Mouse (Mus musculus) forebrain, embryonic 12.5 days (tissue): ENCODE results near the gene Slc29a1. TPM values are rescaled to one million over a fixed set of nuclear protein-coding genes. Genes with fewer than 3 reads are reported as not detected.

Source experiments
- ATAC-seq: fragments of 200-750 bp; cut with Nextera tagmentation; 2 replicates; pipeline ENCODE4 v1.8.0; 2017; ENCODE audit warnings: moderate TSS enrichment; ENCODE audit not compliant: low FRiP score
- H3K27ac ChIP-seq: fragments of 300-500 bp; sonication (generic); 2 replicates; pipeline ENCODE4 v1.5.1; 2016; ENCODE audit warnings: mild to moderate bottlenecking
- H3K27me3 ChIP-seq: fragments of 300-500 bp; sonication (generic); 2 replicates; pipeline ENCODE4 v1.6.1; 2016; ENCODE audit warnings: mild to moderate bottlenecking
- H3K36me3 ChIP-seq: fragments of 300-500 bp; sonication (generic); replicated peaks from 2 replicates; pipeline ENCODE4 v1.6.1; 2016; ENCODE audit warnings: mild to moderate bottlenecking
- H3K4me1 ChIP-seq: fragments of 300-500 bp; sonication (generic); 2 replicates; pipeline ENCODE4 v1.6.1; 2016
- H3K4me2 ChIP-seq: fragments of 300-500 bp; sonication (generic); 2 replicates; pipeline ENCODE4 v1.6.1; 2016; ENCODE audit warnings: mild to moderate bottlenecking, moderate library complexity
- H3K4me3 ChIP-seq: fragments of 300-500 bp; sonication (generic); replicated peaks from 2 replicates; pipeline ENCODE4 v1.5.1; 2016; ENCODE audit warnings: mild to moderate bottlenecking
- H3K9ac ChIP-seq: fragments of 300-500 bp; sonication (generic); 2 replicates; pipeline ENCODE4 v1.6.1; 2016; ENCODE audit warnings: mild to moderate bottlenecking
- H3K9me3 ChIP-seq: fragments of 300-500 bp; sonication (generic); 2 replicates; pipeline ENCODE4 v1.6.1; 2016
- WGBS: fragments of 180-500 bp; shearing (Covaris S2); methylation state at CpG from one replicate; pipeline ENCODE4 v1.1.7; 2016; 5-methylcytosine and 5-hydroxymethylcytosine counted together
- polyA plus RNA-seq: library from polyadenylated mRNA; unstranded; fragments of >200 nt; fragmentation: Nextera tagmentation; extraction: Ambion mirVana; gene quantifications from 2 replicates; pipeline ENCODE4 v1.2.1, GENCODE M21; 2016

Slc29a1 gene
- polyA plus RNA-seq, 1 experiment from 2014 or later: 50.2 TPM

DNA sequence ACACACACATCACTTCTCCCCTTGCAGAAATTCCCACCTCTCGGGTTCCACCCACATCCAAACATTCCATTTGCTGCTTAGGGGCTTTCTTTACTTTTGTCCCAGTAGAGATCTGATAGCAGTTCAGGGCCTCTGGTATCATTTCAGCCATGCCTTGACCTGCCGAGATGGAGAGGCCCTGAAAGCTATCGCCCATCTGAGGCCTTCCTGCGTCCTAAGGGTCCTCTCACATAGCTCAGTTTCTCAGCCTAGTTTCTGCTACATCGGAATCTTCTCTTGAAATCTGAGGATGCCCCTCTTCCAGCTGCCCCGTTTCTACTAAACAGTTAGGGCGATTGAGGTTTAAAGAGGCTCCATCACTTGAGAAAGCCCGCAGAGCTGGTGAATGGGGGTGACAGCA, 5.2 kb downstream of the Slc29a1 start:
- Histone ChIP-seq H3K4me2 (peak overlapping the region; percentile 97), H3K27me3 (peaks cover 48% of the 10 kb centered on the region), H3K9ac (peak overlapping the region; percentile 21; the same call in 1 of the 2 replicates), H3K4me3 (peak overlapping the region; percentile 52), H3K36me3 (peaks cover 5% of the 10 kb centered on the region; the same call in 1 of the 2 replicates), H3K27ac (no peak overlapping the region), H3K4me1 (peaks cover 51% of the 10 kb centered on the region), H3K9me3 (no peaks in the 10 kb centered on the region)
- no peak for ATAC-seq
- WGBS: 51% methylated on average over 8 of the region's 8 CpGs

DNA sequence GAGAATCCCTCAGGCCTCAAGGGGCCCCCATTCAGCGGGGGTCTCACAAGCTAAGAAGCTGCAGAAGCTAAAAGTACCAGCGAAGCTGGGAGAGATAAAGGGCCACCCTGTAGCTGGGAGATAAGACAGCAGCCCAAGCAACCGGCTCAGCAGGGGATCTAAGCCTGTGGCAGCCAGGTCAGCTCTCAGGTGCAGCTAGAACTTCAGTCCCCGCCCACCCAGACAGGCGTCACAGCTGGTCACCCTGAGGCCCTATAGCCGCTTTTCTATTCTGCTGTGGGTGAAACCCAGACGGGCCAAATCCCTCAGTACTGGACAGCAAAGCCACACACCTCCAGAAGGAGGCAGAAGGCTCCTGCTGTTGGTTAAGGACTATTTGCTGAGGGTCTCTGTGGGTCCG, 5.9 kb downstream of the Slc29a1 start:
- Histone ChIP-seq H3K27me3 (peaks cover 47% of the 10 kb centered on the region), H3K4me3 (no peak overlapping the region; the same call in 1 of the 2 replicates), H3K4me2 (peak overlapping the region; percentile 19; the same call in 1 of the 2 replicates), H3K9ac (peak overlapping the region; percentile 21; the same call in 1 of the 2 replicates), H3K9me3 (no peaks in the 10 kb centered on the region), H3K27ac (no peak overlapping the region), H3K4me1 (peaks cover 50% of the 10 kb centered on the region), H3K36me3 (peaks cover 11% of the 10 kb centered on the region; the same call in 1 of the 2 replicates)
- WGBS: 15% methylated on average over 8 of the region's 8 CpGs
- no peak for ATAC-seq

DNA sequence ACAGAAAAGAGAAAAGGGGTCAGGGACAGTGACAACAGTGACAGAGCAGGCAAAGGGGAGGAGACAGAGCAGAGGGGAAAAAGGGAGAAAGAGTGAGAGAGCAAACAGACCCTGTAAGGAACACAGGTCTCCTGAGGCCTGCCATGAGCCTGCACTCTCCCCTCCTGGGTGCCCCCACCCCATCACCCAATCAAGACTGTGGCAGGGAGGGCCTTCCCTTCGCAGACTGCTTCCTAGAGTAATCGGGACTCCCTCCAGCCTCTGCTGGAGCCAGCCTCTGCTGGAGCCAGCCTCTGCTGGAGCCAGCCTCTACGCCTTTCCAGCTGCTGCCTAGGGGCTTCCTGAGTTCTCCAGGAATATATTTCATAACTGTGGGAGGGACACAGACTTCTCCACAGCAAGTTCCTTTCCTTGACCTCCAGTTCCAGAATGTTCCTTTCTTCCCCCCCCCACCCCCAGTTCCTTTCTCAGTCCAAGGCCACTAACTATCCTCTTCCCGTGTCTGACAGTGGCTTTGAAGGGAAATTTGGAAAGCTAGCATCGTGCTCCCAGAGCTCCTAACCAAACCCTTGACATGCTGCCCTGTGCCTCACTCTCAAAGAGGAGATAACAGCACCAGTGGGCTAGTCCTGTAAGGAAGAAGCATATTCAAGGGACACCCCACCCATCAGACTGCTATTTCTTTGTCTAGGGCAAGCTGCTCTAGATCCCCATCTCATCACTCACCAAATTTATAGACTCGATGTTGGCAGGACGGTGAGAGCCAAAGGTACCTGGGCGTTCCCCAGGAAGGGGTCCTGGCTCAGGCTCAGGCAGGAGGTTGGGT, 6.6 kb downstream of the Slc29a1 start:
- ATAC-seq: no peak
- WGBS: 61% methylated on average over 8 of the region's 8 CpGs
- peaks cover 50% of the 10 kb centered on the region for H3K4me1 ChIP-seq
- no peak overlapping the region for H3K4me3 ChIP-seq
- H3K36me3 ChIP-seq: peaks cover 11% of the 10 kb centered on the region; the same call in 1 of the 2 replicates
- peak overlapping the region; percentile 29; the same call in 1 of the 2 replicates for H3K9ac ChIP-seq
- H3K27ac ChIP-seq: 0 out of 2 replicates have a peak overlapping the region, but pooled peaks have one; percentile 19
- H3K9me3 ChIP-seq: no peaks in the 10 kb centered on the region
- H3K27me3 ChIP-seq: peaks cover 44% of the 10 kb centered on the region
- H3K4me2 ChIP-seq: peak overlapping the region; percentile 1

DNA sequence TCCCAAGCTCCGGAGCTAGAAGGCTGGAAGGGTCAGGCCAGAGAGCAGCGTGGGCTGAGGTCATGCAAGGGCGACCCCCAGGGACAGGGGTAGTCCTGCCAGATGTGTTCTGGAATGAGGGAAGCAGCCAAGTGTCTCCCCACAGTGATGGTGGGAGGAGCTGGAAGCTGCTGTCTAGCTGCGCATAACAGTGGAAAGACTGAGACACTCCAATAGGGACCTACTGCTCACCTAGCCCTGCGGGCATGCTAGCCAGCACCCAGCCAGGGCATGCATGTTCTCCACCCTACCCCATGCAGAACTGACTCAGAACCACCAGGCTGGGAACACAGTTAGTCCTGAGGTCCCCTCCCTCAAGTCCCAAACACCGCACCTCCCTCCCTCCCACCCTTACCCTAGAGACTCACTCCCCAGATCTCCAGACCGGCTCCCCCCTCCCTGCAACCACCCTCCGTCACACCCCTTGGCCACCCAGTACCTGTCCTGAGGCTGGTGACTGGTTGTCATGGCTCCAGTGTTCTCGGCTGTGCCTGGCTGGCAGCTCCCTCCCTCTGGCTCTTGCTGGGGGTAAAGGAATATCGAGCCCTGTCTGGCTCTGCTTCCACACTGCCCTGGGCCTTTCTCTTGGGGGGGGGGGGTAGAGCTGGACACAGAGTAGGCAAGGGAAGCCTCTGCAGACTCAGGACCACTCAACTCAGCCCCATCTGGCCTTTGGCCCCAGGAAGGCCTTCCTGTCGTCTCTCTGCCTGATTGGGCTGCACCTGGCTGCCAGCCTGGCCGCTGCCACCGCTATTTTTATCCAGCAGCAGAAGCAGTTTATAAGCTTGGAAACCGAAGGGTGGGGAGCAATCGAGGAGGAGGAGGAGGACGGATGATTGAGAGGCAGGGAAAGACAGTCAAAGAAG, 7.5 kb downstream of the Slc29a1 start:
- Histone ChIP-seq H3K4me2 (peak overlapping the region; percentile 1; the same call in 1 of the 2 replicates), H3K36me3 (peaks cover 16% of the 10 kb centered on the region), H3K4me3 (no peak overlapping the region), H3K4me1 (peaks cover 47% of the 10 kb centered on the region), H3K27me3 (peaks cover 40% of the 10 kb centered on the region), H3K9me3 (no peaks in the 10 kb centered on the region), H3K9ac (peak overlapping the region; percentile 29; the same call in 1 of the 2 replicates), H3K27ac (no peak overlapping the region)
- ATAC-seq: no peak
- WGBS: 63% methylated on average over 16 of the region's 16 CpGs

DNA sequence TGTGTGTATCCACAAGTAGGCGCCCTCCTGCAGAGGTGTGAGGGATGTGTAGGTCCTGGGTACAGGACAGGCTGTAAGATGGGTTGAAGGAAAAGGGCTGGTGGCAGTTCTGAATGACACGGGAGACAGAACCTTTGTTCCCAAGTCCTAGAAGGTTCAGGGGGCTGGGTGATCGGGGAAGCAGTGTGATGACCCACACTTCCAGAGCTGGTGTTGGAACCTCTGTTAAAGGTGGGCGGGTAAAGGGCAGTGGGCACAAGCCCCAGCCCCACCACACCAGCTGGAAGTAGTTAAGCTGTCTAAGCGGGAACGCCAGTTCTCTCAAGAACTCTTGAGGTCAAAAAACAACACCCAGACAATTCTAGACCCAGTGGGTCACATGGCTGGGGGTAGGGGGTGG, 9.0 kb downstream of the Slc29a1 start:
- ATAC-seq: no peak
- Histone ChIP-seq H3K36me3 (peaks cover 24% of the 10 kb centered on the region), H3K27ac (no peak overlapping the region), H3K27me3 (peaks cover 27% of the 10 kb centered on the region), H3K9me3 (no peaks in the 10 kb centered on the region; the same call in 1 of the 2 replicates), H3K4me3 (no peak overlapping the region), H3K9ac (no peak overlapping the region), H3K4me1 (peaks cover 40% of the 10 kb centered on the region), H3K4me2 (no peak overlapping the region)
- 82% methylated on average over 6 of the region's 6 CpGs for WGBS

DNA sequence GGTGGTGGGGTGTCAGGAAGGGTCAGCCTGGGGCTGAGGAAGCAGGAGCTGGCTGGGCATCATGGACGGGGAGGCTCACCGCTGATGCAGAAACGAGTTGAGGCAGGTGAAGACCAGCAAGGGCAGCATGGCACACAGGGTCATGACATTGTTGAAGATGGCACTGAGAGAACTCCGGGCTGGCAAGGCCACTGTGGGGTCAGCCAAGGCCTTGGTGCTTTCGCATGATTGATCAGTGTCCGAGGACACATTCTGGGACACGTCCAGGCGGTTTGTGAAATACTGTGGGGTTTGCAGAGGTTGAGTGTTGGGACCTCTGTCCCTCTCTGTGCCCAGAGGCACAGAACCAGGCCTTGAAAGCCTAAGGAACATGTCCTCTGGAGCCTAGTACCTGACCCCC, 9.6 kb downstream of the Slc29a1 start:
- Histone ChIP-seq H3K9ac (no peak overlapping the region), H3K9me3 (no peaks in the 10 kb centered on the region; the same call in 1 of the 2 replicates), H3K4me2 (no peak overlapping the region), H3K36me3 (peaks cover 24% of the 10 kb centered on the region), H3K4me1 (peaks cover 41% of the 10 kb centered on the region), H3K4me3 (no peak overlapping the region), H3K27me3 (peaks cover 23% of the 10 kb centered on the region), H3K27ac (no peak overlapping the region)
- WGBS: 91% methylated on average over 8 of the region's 8 CpGs
- no peak for ATAC-seq

DNA sequence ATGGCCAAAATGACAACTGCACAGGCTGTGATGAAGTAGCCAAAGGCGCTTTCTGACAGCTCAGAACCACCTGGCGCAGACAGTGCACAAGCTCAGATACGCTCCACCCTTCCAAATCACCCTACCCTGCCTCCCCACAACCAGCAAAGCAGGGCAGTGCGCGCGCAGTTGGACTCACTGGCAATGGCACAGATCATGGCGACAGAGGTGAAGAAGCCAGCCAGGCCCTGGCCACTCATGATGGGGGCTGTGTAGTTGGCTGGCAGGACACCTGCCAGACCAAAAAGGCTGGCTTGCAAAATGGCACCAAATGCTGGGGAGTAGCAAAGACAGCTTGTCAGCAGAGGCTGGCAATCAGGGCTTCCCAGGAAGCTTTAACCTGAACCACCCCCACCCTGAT, 10.2 kb downstream of the Slc29a1 start:
- Histone ChIP-seq H3K4me3 (no peak overlapping the region), H3K9ac (no peak overlapping the region), H3K36me3 (peaks cover 24% of the 10 kb centered on the region), H3K9me3 (no peaks in the 10 kb centered on the region; the same call in 1 of the 2 replicates), H3K27ac (no peak overlapping the region), H3K4me1 (peaks cover 41% of the 10 kb centered on the region), H3K27me3 (peaks cover 17% of the 10 kb centered on the region), H3K4me2 (no peak overlapping the region)
- no peak for ATAC-seq
- 96% methylated on average over 7 of the region's 7 CpGs for WGBS

DNA sequence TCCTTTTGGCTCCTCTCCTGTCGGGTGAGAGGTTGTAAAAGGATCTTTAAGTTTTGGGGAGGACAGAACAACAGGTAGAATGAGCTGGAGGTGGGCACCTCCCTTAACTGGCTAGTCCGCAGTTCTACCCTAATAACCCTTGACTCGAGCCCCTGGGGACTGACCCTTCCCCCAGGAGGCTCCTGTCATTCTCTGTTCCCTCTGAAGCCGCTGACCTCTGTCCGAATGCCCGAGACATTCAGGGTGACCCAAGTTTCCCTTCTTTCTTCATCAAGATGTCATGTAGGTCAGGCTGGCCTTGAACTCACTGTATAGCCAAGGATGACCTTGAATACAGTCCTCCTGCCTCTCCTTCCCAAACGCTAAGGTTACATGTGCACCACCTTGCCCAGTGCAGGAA, 11.0 kb downstream of the Slc29a1 start:
- peaks cover 37% of the 10 kb centered on the region for H3K4me1 ChIP-seq
- WGBS: 89% methylated on average over 7 of the region's 7 CpGs

DNA sequence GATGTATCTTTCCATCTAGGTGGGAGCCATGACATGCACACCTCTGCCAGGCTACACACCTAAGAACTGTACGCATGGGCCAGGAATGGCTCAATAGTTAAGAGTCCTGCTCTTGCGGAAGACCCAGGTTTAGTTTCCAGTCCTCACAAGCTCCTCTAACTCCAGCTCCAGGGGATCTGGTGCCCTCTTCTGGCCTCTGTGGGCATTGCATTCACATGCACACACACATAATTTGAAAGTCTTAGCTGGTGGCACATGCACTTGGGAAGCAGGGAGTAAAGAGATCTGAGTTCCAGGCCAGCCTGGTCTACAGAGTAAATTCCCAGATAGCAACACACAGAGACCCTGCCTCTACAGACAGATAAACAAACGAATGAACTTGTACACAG, 13.0 kb downstream of the Slc29a1 start:
- H3K4me3 ChIP-seq: no peak overlapping the region
- no peak overlapping the region for H3K9ac ChIP-seq
- H3K9me3 ChIP-seq: no peaks in the 10 kb centered on the region; the same call in 1 of the 2 replicates
- H3K4me2 ChIP-seq: no peak overlapping the region
- WGBS: 98% methylated on average over 3 of the region's 3 CpGs
- peaks cover 24% of the 10 kb centered on the region for H3K36me3 ChIP-seq
- H3K4me1 ChIP-seq: peaks cover 23% of the 10 kb centered on the region
- no peaks in the 10 kb centered on the region for H3K27me3 ChIP-seq
- no peak for ATAC-seq
- H3K27ac ChIP-seq: no peak overlapping the region

More for the DNA sequence above, 11.0 kb downstream of the Slc29a1 start:
- Histone ChIP-seq H3K9me3 (no peaks in the 10 kb centered on the region; the same call in 1 of the 2 replicates), H3K4me2 (no peak overlapping the region), H3K4me3 (no peak overlapping the region), H3K27ac (no peak overlapping the region), H3K9ac (no peak overlapping the region), H3K27me3 (peaks cover 8% of the 10 kb centered on the region), H3K36me3 (peaks cover 24% of the 10 kb centered on the region)
- no peak for ATAC-seq

DNA sequence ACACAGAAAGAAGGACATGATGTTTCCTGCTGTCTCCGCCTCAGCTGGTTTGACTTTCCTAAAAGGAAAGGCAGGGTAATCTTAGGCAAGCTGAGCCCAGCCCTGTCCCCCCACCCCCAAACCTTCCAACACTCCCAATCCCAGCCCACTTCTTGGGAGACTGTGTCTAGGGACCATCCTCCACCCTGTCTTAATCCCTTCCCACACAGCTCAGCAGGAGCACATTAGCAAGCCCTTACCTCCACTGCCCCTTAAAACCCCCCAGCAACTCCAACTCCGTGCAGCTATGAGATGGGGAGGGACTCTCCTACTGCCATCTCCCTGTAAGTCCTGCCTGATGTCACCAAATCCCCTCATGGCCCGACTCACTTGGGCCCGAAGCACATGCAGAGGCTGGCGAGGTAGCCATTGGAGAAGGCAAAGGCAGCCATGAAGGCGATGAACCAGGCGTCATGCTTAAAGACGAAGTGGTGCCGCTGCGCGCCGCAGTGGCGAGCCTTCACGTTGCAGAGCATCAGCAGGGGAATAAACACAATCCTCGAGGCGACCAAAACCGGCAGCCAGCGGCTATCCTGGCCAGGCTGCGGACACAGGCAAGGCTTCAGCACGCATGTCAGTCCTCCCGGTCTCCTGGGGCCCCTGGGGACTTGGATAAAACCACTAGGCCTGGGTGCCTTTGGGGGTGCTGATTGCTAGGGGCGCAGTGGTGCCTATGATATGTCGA, 13.5 kb downstream of the Slc29a1 start:
- H3K4me1 ChIP-seq: peaks cover 27% of the 10 kb centered on the region
- H3K27ac ChIP-seq: 0 out of 2 replicates have a peak overlapping the region, but pooled peaks have one; percentile 31
- H3K9ac ChIP-seq: no peak overlapping the region
- H3K4me2 ChIP-seq: no peak overlapping the region
- H3K27me3 ChIP-seq: no peaks in the 10 kb centered on the region
- H3K36me3 ChIP-seq: peaks cover 24% of the 10 kb centered on the region
- WGBS: 60% methylated on average over 23 of the region's 23 CpGs
- H3K4me3 ChIP-seq: no peak overlapping the region
- H3K9me3 ChIP-seq: no peaks in the 10 kb centered on the region; the same call in 1 of the 2 replicates
- no peak for ATAC-seq

DNA sequence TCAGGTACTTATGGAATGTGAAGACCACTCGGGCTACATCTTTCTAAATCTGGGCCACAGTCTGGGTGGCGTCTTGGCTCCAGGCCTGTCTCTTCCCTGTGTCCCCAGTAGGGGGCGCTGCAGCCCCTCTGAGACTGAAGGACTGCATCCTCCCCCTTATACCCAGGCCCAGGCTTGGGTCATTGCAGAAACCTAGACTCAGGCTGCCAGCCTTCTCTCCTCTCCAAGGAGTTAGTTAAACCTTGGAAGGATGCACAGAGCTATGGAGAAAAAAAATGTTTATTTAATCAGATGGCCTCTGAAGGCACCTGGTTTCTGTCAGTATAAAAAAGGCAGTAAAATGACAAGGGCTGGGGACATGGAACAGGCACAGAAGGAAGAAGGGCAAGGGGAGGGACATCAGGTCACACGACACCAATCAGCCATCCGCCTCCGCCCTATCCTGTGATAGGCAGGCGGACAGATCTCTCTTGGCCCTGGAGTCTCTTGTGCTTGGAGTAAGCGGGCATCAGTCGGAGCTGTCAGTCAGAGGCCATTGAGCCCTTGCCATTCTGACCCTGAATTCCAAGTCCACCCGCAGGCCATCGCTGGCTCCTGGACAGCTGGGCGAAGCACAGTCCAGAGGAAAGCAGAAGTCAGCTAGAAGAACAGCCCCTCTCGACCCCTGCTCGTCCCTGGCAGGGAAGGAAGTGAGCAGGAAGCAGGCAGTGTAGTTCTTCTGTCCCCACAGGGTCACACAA, 14.3 kb downstream of the Slc29a1 start:
- H3K9me3 ChIP-seq: no peaks in the 10 kb centered on the region; the same call in 1 of the 2 replicates
- peaks cover 28% of the 10 kb centered on the region for H3K4me1 ChIP-seq
- H3K27me3 ChIP-seq: no peaks in the 10 kb centered on the region
- 22% methylated on average over 14 of the region's 14 CpGs for WGBS
- peaks cover 24% of the 10 kb centered on the region for H3K36me3 ChIP-seq
- ATAC-seq: peak; percentile 68
- no peak overlapping the region for H3K4me3 ChIP-seq
- H3K4me2 ChIP-seq: no peak overlapping the region
- peak overlapping the region; percentile 31; the same call in 1 of the 2 replicates for H3K27ac ChIP-seq
- 0 out of 2 replicates have a peak overlapping the region, but pooled peaks have one; percentile 14 for H3K9ac ChIP-seq
